Mouse (Mus musculus) Patski (cell line): ENCODE measurements around the gene Tmem234. TPM values are rescaled to one million over a fixed set of nuclear protein-coding genes. Genes with fewer than 3 reads are reported as not detected.
A peak's percentile ranks its signal among the peaks of the same experiment; 100 is the strongest.

Experiments
- ATAC-seq: fragments of 100-300 bp; one replicate; pipeline ENCODE4 v1.8.0; 2021
- CTCF ChIA-PET: fragments of 350-600 bp; sonication (Branson Sonifier 250); formaldehyde crosslinking; loops from one replicate; lab custom pipeline; 2022; ENCODE audit warnings: inconsistent platforms; lab: Charles Lee
- POLR2A ChIA-PET: fragments of 350-600 bp; sonication (Branson Sonifier 250); formaldehyde crosslinking; loops from one replicate; lab custom pipeline; 2022; ENCODE audit warnings: antibody characterized with exemption, inconsistent platforms; lab: Charles Lee
- DNase-seq: peaks from one replicate; pipeline ENCODE4 v3.0.0-alpha.2; 2011; ENCODE audit warnings: low read depth, low spot score
- H3K27me3 ChIP-seq: fragments of 371-371 bp; one replicate; pipeline ENCODE4 v1.5.1; 2021
- CTCF ChIP-seq: fragments of 100-300 bp; IDR thresholded peaks from one replicate; pipeline ENCODE4 v1.5.1; 2021
- in situ Hi-C: fragments of 300-500 bp; cut with MboI; formaldehyde crosslinking; loops from 3 replicates; pipeline ENCODE4 v1.11.1; 2018; ENCODE audit warnings: low pct_unique_long_range_greater_than_20kb, mixed read lengths
- polyA plus RNA-seq: library from polyadenylated mRNA; unstranded; gene quantifications from one replicate; pipeline ENCODE4 v1.2.3, GENCODE M21; 2021

Gene Tmem234
- polyA plus RNA-seq, 1 experiment from 2014 or later = 79.8 TPM

DNA sequence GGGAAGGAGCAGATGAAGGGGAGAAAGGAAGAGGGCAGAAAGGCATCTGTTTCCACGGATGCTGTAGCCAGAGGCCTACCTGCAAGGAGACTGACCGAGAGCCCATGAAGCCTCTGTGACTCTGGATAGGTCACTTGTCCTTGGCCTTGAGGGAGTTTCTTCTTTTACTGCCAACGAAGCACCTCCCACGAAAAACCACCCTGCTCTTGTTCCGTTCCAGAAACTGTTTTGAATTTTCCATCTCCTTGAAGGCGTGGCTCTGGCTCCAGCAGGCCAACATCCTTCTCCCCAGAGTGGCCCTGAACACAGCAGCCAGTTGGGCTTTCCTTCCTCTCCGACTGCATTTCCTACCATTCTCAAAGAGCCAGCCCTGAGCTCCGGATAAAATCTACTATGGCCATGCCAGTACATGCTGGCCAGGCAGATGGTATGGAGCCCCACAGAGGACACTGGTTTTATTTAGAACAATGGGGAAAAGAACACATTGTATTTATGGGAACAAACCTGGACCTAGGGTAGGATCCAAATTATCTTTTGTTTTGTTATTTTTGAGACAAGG is 20.9 kb downstream of the Tmem234 start:
- DNase-seq (no peak), ATAC-seq (no peak)
- POLR2A ChIA-PET = interaction anchor here (1.5 kb wide), 1 partner anchor 13 kb away, joined by 3 read pairs; no protein-coding TSS in a partner anchor
- in situ Hi-C loops = no loop called here
- CTCF ChIA-PET = no interaction called here
- TF ChIP-seq CTCF = no peak
- H3K27me3 ChIP-seq = no peaks in the 10 kb centered on the region

DNA sequence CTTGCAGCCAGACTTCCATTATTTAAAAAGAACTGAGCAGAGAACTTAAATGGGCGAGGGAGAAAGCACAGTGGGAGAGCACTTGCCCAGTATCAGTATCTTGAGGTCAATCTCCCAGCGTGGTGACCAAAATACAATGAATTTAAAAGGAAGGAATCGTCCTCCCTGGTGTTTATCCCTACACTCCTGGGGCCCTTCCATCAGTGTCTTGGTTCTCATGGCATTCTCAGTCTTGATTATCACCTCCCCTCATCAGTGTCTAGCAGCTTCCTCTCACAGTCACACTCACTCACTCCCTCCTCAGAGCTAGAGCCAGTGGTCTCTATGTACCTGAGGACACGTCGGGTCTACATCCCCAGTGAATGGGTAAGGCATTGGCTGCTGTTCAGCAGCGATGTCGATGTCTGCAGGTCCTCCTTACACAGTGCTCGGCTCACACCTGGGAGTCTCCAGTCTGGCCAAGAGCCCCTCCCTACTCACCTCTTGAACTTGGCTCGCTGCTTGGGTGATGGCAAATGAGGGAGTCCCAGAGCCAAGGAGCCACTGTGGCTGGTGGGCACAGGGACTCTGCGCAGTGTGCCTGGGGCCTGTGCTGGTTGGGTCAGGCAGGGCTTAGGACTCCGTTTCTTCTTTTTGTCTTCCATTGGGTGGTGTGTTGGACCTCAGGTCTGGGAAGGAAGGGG is 21.8 kb downstream of the Tmem234 start:
- TF ChIP-seq CTCF = no peak
- no peak for ATAC-seq
- no peaks in the 10 kb centered on the region for H3K27me3 ChIP-seq
- no peak for DNase-seq
- ChIA-PET CTCF (no interaction called here), POLR2A (interaction anchor here (0.6 kb wide), 1 partner anchor 11 kb away, joined by 4 read pairs; no protein-coding TSS in a partner anchor)
- in situ Hi-C loops = no loop called here

DNA sequence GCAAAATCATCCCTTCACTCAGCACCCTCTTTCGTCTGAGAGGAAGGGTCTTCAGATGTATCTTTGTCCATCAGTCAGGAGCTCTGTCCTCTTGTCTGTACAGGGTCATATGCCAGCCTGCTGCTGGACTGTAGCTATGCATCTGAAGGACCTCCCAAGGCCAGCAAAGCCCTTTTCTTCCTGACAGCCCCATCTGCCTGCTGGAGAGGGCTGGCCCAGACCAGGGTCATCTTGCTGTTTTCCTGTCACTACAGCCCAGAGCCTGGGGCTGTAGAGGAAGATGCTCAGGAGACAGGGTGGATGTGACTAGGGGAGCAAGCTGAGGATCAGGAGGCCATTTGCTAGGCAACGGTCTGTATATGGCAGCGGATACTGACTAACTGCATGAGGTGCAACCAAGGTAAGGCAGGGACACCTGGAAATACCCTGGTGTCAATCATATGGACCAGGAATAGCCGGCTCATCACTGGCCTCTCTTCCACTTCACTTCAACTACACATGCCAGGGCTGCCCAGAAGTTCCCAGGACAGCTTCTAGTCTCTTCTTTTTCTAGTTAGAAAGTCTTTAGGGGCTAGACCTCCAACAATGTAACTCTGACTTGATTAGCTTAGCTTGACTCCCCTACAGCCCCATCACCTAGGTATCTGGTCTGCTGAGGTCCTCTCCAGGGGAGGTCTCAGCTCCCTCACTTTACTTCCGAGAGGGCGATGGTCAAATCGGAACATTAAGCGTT is 22.5 kb downstream of the Tmem234 start:
- ChIA-PET CTCF (no interaction called here), POLR2A (interaction anchor here (0.6 to 0.7 kb wide), 2 partner anchors 11 to 13 kb away, joined by 3 to 4 read pairs; no protein-coding TSS in a partner anchor)
- DNase-seq (no peak), ATAC-seq (no peak)
- in situ Hi-C loops = no loop called here
- TF ChIP-seq CTCF = no peak
- H3K27me3 ChIP-seq = no peaks in the 10 kb centered on the region

DNA sequence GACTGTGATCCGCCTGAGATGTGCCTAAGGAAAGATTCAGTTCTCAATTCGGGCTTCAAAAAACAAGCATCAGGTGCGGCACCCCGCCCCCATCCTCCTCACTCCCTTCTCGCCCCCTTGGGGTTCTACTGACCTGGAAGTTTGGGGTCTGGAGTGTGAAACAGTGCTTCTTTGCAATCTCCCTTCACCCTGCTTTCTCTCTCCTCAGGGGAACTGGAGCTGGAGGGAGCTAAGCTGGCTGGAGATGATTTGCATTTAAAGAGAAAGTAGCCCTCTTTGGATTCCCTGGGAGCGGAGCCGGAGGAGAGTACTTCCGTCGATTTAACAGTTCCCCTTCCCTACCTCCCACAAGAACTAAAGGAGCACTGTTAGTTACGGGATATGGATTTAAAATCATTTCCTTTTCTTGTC is 23.2 kb downstream of the Tmem234 start, which contains the start of gene Ccdc28b:
Gene Ccdc28b, minus strand, starts transcription at position 267 of the 411 bp plus-strand sequence.
- CTCF ChIA-PET = no interaction called here
- in situ Hi-C loops = no loop called here
- ATAC-seq = no peak

DNA sequence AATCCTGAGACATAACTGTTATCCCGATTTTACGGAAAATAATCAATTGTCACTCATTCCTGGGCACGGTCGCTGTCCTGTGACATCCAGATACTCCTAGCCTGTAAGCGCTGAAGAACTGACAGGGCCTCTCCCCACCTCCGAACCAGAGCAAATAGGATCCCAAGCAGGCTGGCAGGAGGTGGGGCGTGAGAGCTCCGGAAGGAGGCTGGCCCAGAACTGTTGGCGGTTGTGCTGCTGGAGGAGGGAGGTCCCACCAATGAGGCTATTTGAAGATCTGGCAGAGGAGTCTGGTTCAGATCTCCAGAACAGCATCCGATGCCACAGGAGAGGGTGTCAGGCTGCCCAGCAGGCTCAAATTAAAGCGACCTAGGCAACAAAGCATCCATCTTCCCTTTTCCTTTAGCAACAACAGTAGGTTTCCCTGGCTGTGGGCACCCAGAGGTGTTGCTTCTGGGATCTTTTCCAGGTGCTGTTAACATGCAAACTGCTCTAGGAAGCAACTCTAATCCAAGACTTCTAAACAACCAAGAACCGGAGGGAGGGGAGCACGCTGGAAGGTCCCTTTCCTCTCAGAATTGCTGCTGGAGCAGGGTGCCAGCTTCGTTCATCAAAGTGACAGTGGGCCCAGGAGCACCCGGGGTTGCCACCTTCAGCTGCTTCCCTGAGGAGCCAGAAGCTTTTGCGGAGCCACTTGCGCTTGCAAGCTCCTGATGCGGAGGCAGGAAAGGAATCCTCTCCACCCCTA is 24.0 kb downstream of the Tmem234 start:
- POLR2A ChIA-PET = interaction anchor here (0.7 to 0.9 kb wide), 2 partner anchors 16 kb away, joined by 3 to 5 read pairs; partner anchors contain the start of gene Txlna
- in situ Hi-C loops = no loop called here
- DNase-seq (no peak), ATAC-seq (peak; percentile 91)
- no peaks in the 10 kb centered on the region for H3K27me3 ChIP-seq
- TF ChIP-seq CTCF = no peak
- CTCF ChIA-PET = interaction anchor here (1.5 kb wide), 1 partner anchor 10 kb away, joined by 3 read pairs; no protein-coding TSS in a partner anchor

More for the DNA sequence above, 23.2 kb downstream of the Tmem234 start, which contains the start of gene Ccdc28b:
- no peak for TF ChIP-seq CTCF
- no peak for DNase-seq
- POLR2A ChIA-PET = interaction anchor here (0.7 kb wide), 2 partner anchors 13 to 17 kb away, joined by 3 read pairs; no protein-coding TSS in a partner anchor
- no peaks in the 10 kb centered on the region for H3K27me3 ChIP-seq

DNA sequence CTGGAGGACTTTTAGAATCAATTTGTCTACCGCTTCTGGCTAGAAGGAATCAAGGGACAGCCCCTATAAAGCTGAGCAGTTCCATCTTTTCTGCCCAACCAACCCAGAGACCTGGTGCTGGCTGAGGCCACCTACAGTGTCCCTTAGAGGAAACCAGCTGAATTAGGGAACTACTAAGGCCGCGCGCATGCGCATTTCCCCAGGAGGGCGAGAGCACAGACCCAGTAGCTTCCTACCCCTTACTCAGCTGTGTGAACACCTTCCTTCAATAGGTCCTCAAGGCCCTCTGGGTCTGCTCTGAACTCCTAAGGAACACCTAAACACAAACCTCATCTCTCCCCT is 24.5 kb downstream of the Tmem234 start:
- no peaks in the 10 kb centered on the region for H3K27me3 ChIP-seq
- no peak for DNase-seq
- in situ Hi-C loops = no loop called here
- POLR2A ChIA-PET = interaction anchor here (0.9 kb wide), 1 partner anchor 15 kb away, joined by 5 read pairs; the partner anchor contains the start of gene Txlna
- no peak for TF ChIP-seq CTCF
- ATAC-seq = no peak
- CTCF ChIA-PET = interaction anchor here (1.5 kb wide), 1 partner anchor 9 kb away, joined by 3 read pairs; no protein-coding TSS in a partner anchor

DNA sequence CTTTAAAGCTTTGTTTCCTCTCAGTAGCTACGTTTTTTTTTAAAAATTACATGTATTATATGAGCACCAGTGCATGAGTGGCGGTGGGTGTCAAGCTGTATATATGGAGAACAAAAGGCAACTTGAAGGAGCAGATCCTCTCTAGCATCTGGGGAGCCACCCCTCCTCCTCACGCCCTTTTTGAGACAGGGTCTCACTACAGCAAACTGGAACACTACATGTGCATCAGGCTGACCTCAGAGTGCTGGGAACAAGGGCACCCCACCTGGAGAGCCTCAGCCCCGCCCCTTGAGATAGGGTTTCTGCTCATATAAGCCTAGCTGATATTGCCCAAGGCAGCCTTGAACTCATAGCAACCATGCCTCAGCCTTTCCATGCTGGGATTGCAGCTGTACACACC is 25.0 kb downstream of the Tmem234 start:
- CTCF ChIA-PET = interaction anchor here (1.5 kb wide), 1 partner anchor 9 kb away, joined by 3 read pairs; no protein-coding TSS in a partner anchor

DNA sequence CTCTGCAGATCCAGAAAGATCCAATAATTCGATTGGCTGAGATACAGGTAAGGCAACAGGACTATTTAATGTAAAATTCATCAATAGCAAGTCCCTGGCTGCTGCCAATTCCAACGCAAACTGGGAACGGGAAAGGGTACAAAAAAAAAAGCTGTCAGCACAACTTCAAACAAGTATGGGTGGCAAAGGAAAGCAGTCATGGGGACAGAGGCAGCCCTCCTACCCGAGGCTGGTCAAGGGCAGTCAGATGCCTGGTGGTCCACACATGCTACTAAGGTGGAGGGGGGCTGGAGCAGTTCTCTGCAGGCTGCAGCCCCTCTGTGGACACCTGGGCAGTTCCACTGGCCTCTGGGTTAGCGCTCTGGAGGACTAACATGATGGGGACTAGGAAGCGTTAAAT is 25.6 kb downstream of the Tmem234 start:
- ATAC-seq (no peak), DNase-seq (no peak)
- no peaks in the 10 kb centered on the region for H3K27me3 ChIP-seq
- ChIA-PET POLR2A (interaction anchor here (0.6 kb wide), 1 partner anchor 15 kb away, joined by 3 read pairs; the partner anchor contains the start of gene Txlna), CTCF (no interaction called here)
- in situ Hi-C loops = no loop called here
- TF ChIP-seq CTCF = no peak

More for the DNA sequence above, 25.0 kb downstream of the Tmem234 start:
- POLR2A ChIA-PET = interaction anchor here (0.9 kb wide), 1 partner anchor 15 kb away, joined by 5 read pairs; the partner anchor contains the start of gene Txlna
- no peaks in the 10 kb centered on the region for H3K27me3 ChIP-seq
- in situ Hi-C loops = no loop called here
- DNase-seq (no peak), ATAC-seq (no peak)
- no peak for TF ChIP-seq CTCF

DNA sequence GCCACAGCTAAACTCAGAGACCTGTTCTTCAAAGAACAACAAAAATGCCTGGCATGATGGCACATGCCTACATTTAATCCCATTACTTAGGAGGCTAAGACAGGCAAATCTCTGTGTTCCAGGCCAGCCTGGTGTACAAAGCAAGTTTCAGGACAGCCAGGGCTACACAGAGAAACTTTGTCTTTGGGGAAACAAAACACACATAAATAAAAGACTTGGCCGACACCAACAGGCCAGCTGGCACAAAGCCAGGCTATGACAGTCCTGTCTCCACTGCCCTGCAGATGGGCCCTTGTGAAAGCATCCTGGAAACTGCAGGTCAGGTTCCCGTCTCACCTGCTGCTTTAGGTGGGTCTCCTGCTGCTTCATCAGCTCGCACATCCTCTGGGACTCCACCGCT is 30.5 kb downstream of the Tmem234 start:
- ATAC-seq (no peak), DNase-seq (no peak)
- ChIA-PET POLR2A (interaction anchor here (1.6 kb wide), 1 partner anchor 10 kb away, joined by 3 read pairs; the partner anchor contains the start of gene Txlna), CTCF (no interaction called here)
- no peaks in the 10 kb centered on the region for H3K27me3 ChIP-seq
- TF ChIP-seq CTCF = no peak
- in situ Hi-C loops = no loop called here
